Mouse (Mus musculus) intestine, postnatal 0 days (tissue): ENCODE measurements around the gene Pla2g3. TPM values are rescaled to one million over a fixed set of nuclear protein-coding genes. Genes with fewer than 3 reads are reported as not detected.
A peak's percentile ranks its signal among the peaks of the same experiment; 100 is the strongest.

Experiments
- ATAC-seq: fragments of 200-750 bp; cut with Nextera tagmentation; 2 replicates; pipeline ENCODE4 v1.8.0; 2017; ENCODE audit warnings: mild to moderate bottlenecking, moderate TSS enrichment, moderate library complexity
- H3K27ac ChIP-seq: fragments of 300-500 bp; sonication (generic); 2 replicates; pipeline ENCODE4 v1.5.1; 2014; ENCODE audit warnings: mild to moderate bottlenecking, low read depth, low read length, moderate library complexity
- H3K27me3 ChIP-seq: fragments of 300-500 bp; sonication (generic); replicated peaks from 2 replicates; pipeline ENCODE4 v1.6.1; 2014; ENCODE audit warnings: low read length, mixed read lengths; ENCODE audit not compliant: control insufficient read depth, insufficient read depth
- H3K36me3 ChIP-seq: fragments of 300-500 bp; sonication (generic); 2 replicates; pipeline ENCODE4 v1.6.1; 2014; ENCODE audit warnings: mild to moderate bottlenecking, moderate library complexity; ENCODE audit not compliant: control insufficient read depth, insufficient read depth
- H3K4me1 ChIP-seq: fragments of 300-500 bp; sonication (generic); replicated peaks from 2 replicates; pipeline ENCODE4 v1.6.1; 2014; ENCODE audit warnings: antibody characterized with exemption, low read length, mixed read lengths; ENCODE audit not compliant: control insufficient read depth, insufficient read depth
- H3K4me2 ChIP-seq: fragments of 300-500 bp; sonication (generic); replicated peaks from 2 replicates; pipeline ENCODE4 v1.6.1; 2014; ENCODE audit warnings: low read depth, mild to moderate bottlenecking, moderate library complexity
- H3K4me3 ChIP-seq: fragments of 300-500 bp; sonication (generic); 2 replicates; pipeline ENCODE4 v1.5.1; 2014; ENCODE audit warnings: low read depth, low read length
- H3K9ac ChIP-seq: fragments of 300-500 bp; sonication (generic); 2 replicates; pipeline ENCODE4 v1.6.1; 2014; ENCODE audit warnings: mild to moderate bottlenecking, low read depth, low read length
- H3K9me3 ChIP-seq: fragments of 300-500 bp; sonication (generic); 2 replicates; pipeline ENCODE4 v1.6.1; 2016; ENCODE audit warnings: mixed run types; ENCODE audit not compliant: control insufficient read depth
- CTCF ChIP-seq: sonication (generic); IDR thresholded peaks from 2 replicates; pipeline ENCODE4 v1.5.1; 2016; ENCODE audit warnings: low read depth, mild to moderate bottlenecking, control low read depth, antibody characterized with exemption, moderate library complexity
- WGBS: fragments of 180-500 bp; shearing (Covaris S2); extraction: QIAGEN DNeasy Blood & Tissue Kit; methylation state at CpG from one replicate; pipeline ENCODE4 v1.1.7; 2014; 5-methylcytosine and 5-hydroxymethylcytosine counted together
- polyA plus RNA-seq: library from polyadenylated mRNA; unstranded; fragments of >200 nt; fragmentation: Nextera tagmentation; extraction: Ambion mirVana; gene quantifications from 2 replicates; pipeline ENCODE4 v1.2.1, GENCODE M21; 2015

The Pla2g3 gene
- polyA plus RNA-seq, 1 experiment from 2014 or later: 0.30 TPM

DNA sequence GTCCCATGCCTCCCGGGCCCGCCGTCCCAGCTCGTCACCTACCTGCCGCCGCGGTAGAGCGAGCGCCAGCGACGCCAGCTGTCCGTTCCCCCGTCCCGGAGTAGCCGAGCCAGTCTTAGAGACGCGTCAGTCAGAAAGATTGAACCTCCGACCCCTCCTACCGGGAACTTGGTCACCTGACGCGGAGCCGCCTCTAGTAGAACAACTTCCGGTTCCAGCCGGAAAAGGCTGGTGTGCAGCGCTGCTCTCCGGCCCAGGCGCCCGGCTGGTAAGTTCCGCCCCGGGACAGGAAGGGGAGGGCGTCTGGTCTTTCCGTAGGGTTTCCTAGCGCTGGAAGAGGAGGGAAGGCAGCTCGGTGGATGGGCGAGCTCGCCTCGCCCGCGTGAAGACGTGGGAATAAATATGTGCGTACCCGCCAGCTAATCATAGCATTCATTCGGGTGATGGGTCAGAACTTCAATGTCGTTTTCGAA lies 35.9 kb upstream of the Pla2g3 start, which contains the start of gene Rnf185:
Gene Rnf185, minus strand, starts transcription at position 197 of the 473 bp plus-strand sequence.
- H3K4me2 ChIP-seq: peak within 1 kb of the TSS; percentile 96

DNA sequence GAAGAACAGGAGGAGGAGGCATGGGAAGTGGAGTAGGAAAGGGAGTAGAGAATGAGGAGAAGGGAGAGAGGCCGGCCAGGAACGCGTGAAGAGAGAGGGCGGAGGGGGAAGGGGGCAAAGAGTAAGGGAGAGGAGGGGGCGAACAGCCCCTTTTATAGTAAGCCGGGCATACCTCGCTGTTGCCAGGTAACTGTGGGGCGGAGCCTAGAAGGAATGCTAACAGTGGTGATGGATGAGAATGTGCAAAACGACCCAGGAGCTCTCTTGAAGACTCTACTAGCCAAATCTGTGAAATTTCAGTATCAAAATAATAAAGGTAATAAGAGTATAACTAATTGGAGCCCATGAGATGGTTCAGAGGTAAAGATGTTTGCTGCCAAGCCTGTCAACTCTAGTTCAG lies 35.3 kb upstream of the Pla2g3 start:
- Histone ChIP-seq H3K9me3 (no peaks in the 10 kb centered on the region), H3K9ac (peak overlapping the region; percentile 85), H3K4me2 (peak overlapping the region; percentile 96), H3K27ac (peak overlapping the region; percentile 97), H3K36me3 (peaks cover 10% of the 10 kb centered on the region; the same call in 1 of the 2 replicates), H3K27me3 (no peaks in the 10 kb centered on the region), H3K4me1 (peaks cover 4% of the 10 kb centered on the region; the same call in 1 of the 2 replicates), H3K4me3 (peak overlapping the region; percentile 94)
- no peak for TF ChIP-seq CTCF
- WGBS: under 1% methylated on average over 9 of the region's 9 CpGs
- peak; percentile 3; the same call in 1 of the 2 replicates for ATAC-seq

More for the DNA sequence above, 35.9 kb upstream of the Pla2g3 start, which contains the start of gene Rnf185:
- H3K27ac ChIP-seq: peak within 1 kb of the TSS; percentile 97
- peak within 1 kb of the TSS; percentile 85 for H3K9ac ChIP-seq
- H3K27me3 ChIP-seq: no peaks in the 10 kb centered on the region
- H3K9me3 ChIP-seq: no peaks in the 10 kb centered on the region
- TF ChIP-seq CTCF: peak; percentile 37; the same call in 1 of the 2 replicates
- H3K4me3 ChIP-seq: peak within 1 kb of the TSS; percentile 94
- peak; percentile 95 for ATAC-seq
- 0 out of 2 replicates have a peak, but pooled peaks cover 3% of the 10 kb centered on the region for H3K4me1 ChIP-seq
- H3K36me3 ChIP-seq: peaks cover 10% of the 10 kb centered on the region; the same call in 1 of the 2 replicates
- WGBS: under 1% methylated on average over 45 of the region's 45 CpGs

DNA sequence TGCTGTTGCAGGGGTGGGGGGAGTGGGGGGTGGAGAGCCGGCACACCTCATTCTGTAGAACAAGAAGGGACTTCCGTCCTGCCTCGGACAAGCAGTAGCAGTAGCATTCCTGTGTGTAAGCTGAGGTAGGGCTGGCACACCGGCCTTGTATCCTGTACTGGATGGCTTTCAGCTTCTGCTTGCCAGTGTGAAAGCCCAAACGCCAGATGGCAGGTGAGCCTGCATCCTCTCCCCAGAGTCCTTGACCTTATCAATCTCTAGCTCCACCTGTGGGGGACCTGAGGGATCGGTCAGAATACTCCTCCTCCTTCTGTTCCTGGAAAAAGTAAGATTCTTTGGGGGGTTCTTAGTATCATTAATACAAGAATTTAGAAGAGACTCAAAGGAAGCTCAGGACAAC lies 34.6 kb upstream of the Pla2g3 start:
- no peaks in the 10 kb centered on the region for H3K9me3 ChIP-seq
- H3K4me2 ChIP-seq: peak overlapping the region; percentile 96
- no peak overlapping the region; the same call in 1 of the 2 replicates for H3K4me3 ChIP-seq
- no peak for ATAC-seq
- H3K4me1 ChIP-seq: peaks cover 8% of the 10 kb centered on the region; the same call in 1 of the 2 replicates
- no peak overlapping the region for H3K27ac ChIP-seq
- H3K27me3 ChIP-seq: no peaks in the 10 kb centered on the region
- no peak overlapping the region for H3K9ac ChIP-seq
- WGBS: 47% methylated on average over 6 of the region's 6 CpGs
- H3K36me3 ChIP-seq: peaks cover 8% of the 10 kb centered on the region; the same call in 1 of the 2 replicates
- TF ChIP-seq CTCF: peak; percentile 65

DNA sequence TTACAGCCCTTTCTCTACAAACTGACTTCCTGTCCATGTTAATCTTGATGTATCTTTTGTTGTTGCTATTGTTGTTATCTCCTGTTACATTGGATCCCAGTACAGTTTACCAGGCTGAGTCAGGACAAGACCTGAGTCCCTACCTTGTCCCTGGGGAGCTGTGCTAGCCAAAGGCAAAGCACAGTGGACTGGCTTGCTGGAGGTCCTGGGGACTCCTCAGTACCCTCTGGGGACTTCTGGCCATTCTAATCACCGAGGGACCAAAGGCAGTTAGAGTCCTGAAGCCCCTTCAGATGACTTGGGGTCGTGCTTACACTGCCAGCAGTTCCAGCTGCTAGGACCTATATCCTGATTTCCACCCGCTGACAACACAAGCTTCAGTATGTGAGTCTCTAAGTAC lies 33.6 kb upstream of the Pla2g3 start:
- Histone ChIP-seq H3K36me3 (peaks cover 5% of the 10 kb centered on the region; the same call in 1 of the 2 replicates), H3K4me1 (peaks cover 8% of the 10 kb centered on the region; the same call in 1 of the 2 replicates), H3K27me3 (no peaks in the 10 kb centered on the region), H3K9ac (no peak overlapping the region), H3K27ac (no peak overlapping the region), H3K9me3 (no peaks in the 10 kb centered on the region), H3K4me2 (no peak overlapping the region), H3K4me3 (no peak overlapping the region)
- ATAC-seq: no peak
- no peak for TF ChIP-seq CTCF
- WGBS: 96% methylated on average over 3 of the region's 3 CpGs

DNA sequence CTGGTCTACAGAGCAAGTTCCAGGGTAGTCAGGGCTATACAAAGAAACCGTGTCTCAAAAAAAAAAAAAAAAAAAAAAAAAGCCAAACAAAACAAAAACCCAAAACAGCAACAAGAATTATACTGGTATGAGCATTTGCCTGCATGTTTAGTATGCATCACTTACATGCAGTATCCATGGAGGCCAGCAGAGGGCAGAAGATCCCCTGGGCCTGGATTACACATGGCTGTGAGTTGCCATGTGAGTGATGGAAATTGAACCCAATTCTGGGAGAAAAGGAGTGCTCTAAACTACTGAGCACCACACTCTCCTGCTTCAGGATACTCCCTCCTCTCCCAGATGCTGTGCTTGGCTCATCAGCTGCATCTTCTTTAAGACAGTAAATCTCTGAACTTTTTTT lies 31.7 kb upstream of the Pla2g3 start:
- Histone ChIP-seq H3K27me3 (no peaks in the 10 kb centered on the region), H3K4me2 (no peak overlapping the region), H3K4me3 (no peak overlapping the region), H3K4me1 (peaks cover 5% of the 10 kb centered on the region; the same call in 1 of the 2 replicates), H3K9ac (no peak overlapping the region), H3K9me3 (no peaks in the 10 kb centered on the region), H3K36me3 (peaks cover 5% of the 10 kb centered on the region; the same call in 1 of the 2 replicates), H3K27ac (no peak overlapping the region)
- no peak for ATAC-seq
- peak; percentile 91 for TF ChIP-seq CTCF
- 29% methylated on average over 1 of the region's 1 CpGs for WGBS

DNA sequence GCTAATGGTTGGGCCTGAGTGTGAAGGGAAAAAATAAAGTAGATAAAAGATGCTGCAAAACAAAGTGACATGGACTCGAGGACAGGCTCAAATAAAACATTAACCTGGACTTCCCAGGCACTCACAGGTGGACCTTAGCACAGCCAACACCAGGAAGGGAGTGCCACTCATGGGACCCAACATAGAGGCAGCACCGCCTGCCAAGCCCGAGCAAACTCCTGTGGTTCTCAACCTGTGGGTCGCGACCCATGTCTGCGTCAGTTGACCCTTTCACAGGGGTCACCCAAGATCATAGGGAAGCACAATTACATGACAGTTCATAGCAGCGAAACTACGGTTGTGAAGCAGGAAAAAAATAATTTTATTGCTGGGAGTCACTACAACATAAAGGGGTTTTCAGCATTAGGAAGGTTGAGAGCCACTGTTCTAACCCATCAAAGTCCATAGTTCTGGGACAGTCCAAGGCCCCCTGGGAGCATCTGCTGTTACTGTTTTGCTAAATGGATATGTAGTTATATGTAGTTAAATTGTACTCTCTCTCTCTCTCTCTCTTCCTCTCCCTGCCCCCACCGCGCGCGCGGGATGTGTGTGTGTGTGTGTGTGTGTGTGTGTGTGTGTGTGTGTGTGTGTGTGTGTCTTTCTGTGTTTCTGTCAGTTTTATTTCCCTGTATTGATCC lies 29.5 kb upstream of the Pla2g3 start:
- no peak for TF ChIP-seq CTCF
- peaks cover 5% of the 10 kb centered on the region; the same call in 1 of the 2 replicates for H3K36me3 ChIP-seq
- H3K4me1 ChIP-seq: peaks cover 5% of the 10 kb centered on the region; the same call in 1 of the 2 replicates
- H3K9me3 ChIP-seq: no peaks in the 10 kb centered on the region
- peak overlapping the region; percentile 52 for H3K4me2 ChIP-seq
- H3K9ac ChIP-seq: no peak overlapping the region
- no peak overlapping the region for H3K4me3 ChIP-seq
- peak overlapping the region; percentile 85 for H3K27ac ChIP-seq
- WGBS: 35% methylated on average over 10 of the region's 13 CpGs
- H3K27me3 ChIP-seq: no peaks in the 10 kb centered on the region
- peak; percentile 90 for ATAC-seq
